Mouse (Mus musculus): Measurements from ENCODE around the gene Smim22.

Smim22 gene

DNA sequence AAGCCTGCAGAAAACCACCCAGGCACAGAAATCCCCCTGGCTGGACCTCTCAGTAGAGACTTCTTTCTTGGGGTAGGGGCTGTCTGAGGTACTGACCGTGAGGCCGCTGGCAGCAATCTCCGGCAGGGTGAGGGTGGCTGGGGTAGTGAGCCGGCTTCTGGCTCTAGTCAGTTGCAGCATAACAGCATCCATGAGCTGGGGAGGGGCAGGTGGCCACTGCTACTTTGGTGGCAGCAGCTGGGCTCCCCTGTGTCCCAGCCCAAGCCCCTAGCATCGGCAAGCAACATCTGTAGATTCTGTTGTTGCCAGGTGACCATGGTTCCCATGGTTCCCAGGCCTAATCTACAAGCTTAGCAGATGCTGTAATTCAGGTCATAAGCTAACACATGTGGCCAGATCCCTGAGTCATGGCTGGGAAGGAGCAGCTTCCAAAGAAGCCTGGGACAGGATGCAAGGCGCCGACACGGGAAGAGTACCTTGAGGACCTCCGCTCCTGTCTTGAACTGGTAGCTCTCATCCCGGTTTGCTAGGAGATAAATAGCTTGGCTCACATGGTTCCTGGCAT lies 3.4 kb downstream of the Smim22 start:
- no peak for DNase-seq

DNA sequence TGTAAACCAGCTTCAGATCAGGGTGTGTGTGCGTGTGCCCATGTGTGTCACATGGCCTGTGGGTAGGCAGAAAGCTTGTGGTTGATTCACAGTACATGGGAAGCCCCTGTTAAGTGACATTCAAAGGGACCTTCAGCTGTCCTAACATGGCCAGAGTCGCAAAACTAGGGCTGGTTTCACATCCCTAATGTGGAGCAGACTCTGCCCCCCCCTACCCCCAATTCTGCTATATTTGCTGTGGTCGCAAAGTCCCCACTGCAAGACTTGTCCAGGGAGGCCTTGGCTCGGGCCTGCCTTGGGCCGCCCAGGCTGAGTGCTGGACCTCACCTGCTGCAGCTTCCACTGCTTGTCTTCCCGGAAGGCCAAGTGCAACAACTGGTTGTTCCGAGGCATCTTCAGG lies 4.2 kb downstream of the Smim22 start:
- no peak for DNase-seq

DNA sequence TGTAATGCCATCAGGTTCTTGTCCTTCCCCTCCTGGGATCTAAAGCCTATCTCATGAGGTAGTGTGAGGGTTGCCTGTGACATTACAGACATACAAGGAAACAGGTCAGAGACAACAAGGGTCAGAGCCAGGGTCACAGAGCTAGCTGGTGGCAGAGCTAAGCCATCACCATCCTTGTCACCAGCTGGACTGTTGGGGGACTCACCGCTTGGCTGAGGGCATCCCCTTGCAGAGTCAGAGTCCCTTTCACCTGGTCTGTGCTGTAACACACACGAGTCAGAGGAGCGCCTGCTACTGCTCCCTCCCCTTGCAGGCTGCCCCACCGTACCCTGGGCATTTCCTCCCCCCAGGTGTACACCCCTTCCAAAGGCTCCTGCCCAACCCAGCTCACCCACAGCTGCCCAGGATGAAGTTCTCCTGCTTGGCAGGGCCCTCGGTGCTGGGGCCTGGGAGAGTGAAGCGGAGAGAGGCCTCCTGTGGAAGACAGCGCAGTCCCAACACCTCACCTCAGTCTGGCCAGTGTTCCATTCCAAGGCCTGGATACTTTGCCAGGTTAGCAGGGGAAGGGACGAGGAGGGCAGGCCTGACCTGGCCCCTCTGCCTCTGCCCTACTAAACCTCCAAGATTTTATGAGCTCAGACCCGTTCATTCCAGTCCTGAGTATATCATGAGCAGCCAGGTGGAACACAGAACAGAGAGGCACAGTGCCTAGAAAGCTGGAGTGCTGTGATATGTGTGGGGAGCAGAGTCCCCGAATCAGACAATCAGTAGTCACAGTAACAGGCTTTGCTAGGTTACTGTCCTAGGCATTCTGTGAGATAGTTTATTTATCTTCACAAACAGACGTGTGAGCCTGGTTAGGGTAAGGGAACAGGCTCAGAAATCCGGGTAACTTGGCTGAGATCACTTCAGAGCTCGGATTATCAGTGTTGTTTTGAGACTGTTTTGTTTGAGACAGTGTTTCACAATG lies 5.2 kb downstream of the Smim22 start:
- peak in 1 of 2 experiments; percentile 42 for DNase-seq

DNA sequence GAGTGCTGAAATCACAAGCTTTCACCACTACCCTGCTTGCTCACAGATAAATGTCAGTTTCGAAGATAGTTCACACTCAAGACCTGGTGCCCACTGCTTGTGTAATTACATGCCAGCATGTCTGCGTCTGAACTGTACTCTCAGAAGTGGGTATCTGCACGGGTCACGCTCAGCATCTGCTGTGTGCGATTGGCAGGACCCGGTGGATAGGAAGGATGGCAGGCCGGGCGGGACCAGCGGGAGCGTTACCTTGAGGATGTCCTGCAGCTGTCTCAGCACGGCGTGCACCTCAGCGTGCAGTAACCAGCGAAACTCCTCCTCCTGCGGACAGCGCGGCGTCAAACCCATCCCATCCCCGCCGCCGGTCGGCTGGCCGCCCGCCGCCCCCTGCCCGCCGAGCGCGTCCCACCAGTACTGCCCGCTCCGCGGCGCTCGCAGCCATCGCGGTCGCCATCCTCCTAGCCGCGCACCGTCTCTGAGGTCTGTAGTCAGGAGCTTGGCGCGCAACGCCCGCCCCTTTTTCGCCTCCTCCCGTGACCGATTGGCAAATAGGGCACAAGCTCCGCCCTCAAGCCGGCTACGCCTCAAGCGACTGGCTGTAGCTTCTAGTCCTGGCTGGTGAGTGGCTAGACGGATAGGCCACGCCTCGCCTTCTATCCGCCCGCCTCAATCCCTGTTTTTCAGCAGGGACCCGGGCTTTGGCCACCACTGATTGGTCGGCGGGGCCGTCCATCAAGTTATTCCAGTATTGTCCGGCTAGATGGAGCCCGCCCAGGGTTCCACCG lies 6.2 kb downstream of the Smim22 start, which contains the start of gene Rogdi:
TSS of gene Rogdi (minus strand) at position 500 of the 785 bp plus-strand sequence.
- DNase-seq = peak; percentile 97 to 100

GRCm38 (mm10) chr16:5014578-5014977 lies 7.5 kb downstream of the Smim22 start:
- DNase-seq = no peak

GRCm38 (mm10) chr16:5024021-5024420 lies 16.9 kb downstream of the Smim22 start:
- DNase-seq = no peak

- DNase-seq = no peak
Measured at GRCm38 (mm10) chr16:5029847-5030246, 22.8 kb downstream of the Smim22 start.

GRCm38 (mm10) chr16:5035591-5035990 lies 28.5 kb downstream of the Smim22 start:
- DNase-seq = no peak

GRCm38 (mm10) chr16:5036649-5037234 lies 29.7 kb downstream of the Smim22 start:
- no peak for DNase-seq

DNA sequence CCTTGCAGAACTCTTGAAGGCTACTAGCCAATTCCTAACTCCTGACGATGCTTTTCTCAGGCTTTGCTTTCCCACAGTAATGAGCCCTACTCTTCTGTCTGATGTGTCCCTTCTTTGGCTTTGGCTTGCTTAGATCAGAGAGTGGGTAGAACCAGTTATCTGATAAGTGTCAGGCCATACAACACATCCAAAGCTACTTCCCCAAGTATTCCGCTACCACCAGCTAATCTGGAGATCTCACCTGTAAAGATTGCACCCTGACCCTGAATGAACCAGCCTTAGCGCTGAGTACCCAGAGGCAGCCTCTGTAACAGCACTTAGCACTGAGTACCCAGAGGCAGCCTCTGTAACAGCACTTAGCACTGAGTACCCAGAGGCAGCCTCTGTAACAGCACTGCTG lies 38.2 kb downstream of the Smim22 start:
- DNase-seq = no peak

- DNase-seq = peak in 1 of 2 experiments; percentile 23
Measured at GRCm38 (mm10) chr16:5049182-5049773, 42.2 kb downstream of the Smim22 start.

DNA sequence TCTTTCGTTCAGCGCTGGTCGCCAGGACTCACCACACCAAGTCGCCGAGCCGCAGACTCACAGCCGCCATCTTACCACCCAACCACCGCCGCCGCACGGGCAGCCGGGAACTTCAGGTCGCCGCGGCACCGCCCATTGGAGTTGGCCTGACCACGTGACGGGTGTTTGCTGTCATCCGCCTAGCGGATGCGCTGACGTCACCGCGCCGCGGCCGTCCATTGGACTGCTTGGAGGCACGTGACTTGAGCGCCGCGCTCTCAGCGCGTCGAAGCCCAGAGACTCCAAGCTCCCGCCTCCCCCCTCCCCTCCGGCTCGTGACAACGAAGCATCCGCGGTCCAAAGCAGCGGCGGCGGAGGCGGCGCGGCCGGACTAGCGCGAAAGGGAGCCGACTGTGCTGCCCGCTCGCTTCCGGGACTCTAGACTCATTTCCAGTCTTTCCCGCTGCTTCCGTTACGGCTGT lies 42.7 kb downstream of the Smim22 start, which contains the start of the genes Glyr1 and Ubn1:
TSS of gene Glyr1 (minus strand) at position 90 of the 461 bp plus-strand sequence.
TSS of gene Ubn1 (plus strand) at position 284 of the 461 bp plus-strand sequence.
- peak; percentile 99 to 100 for DNase-seq

- peak; percentile 75 to 84 for DNase-seq
Measured at GRCm38 (mm10) chr16:5050251-5051110, 43.4 kb downstream of the Smim22 start.
